Mouse (Mus musculus) midbrain, embryonic 11.5 days (tissue): Measurements from ENCODE around the gene Pten. TPM values are rescaled to one million over a fixed set of nuclear protein-coding genes. Genes with fewer than 3 reads are reported as not detected.
A peak's percentile ranks its signal among the peaks of the same experiment; 100 is the strongest.
"Not testable (repeated sequence)": the region's sequence is repeated elsewhere in the genome, so short reads cannot be mapped to it uniquely, and the experiment has no call there.

Source experiments
- ATAC-seq: fragments of 200-750 bp; cut with Nextera tagmentation; 2 replicates; pipeline ENCODE4 v1.8.0; 2017; ENCODE audit warnings: moderate TSS enrichment, moderate library complexity; ENCODE audit not compliant: low FRiP score
- DNase-seq: peaks from one replicate; pipeline ENCODE4 v3.0.0; 2015; ENCODE audit warnings: low spot score; ENCODE audit errors: missing footprints
- H3K27ac ChIP-seq: fragments of 300-500 bp; sonication (generic); 2 replicates; pipeline ENCODE4 v1.5.1; 2014; ENCODE audit warnings: low read depth, low read length
- H3K27me3 ChIP-seq: fragments of 300-500 bp; sonication (generic); 2 replicates; pipeline ENCODE4 v1.6.1; 2014; ENCODE audit warnings: mild to moderate bottlenecking, low read length, moderate library complexity, mixed read lengths; ENCODE audit not compliant: control insufficient read depth, insufficient read depth
- H3K36me3 ChIP-seq: fragments of 300-500 bp; sonication (generic); 2 replicates; pipeline ENCODE4 v1.6.1; 2014; ENCODE audit warnings: mild to moderate bottlenecking, low read length, moderate library complexity, mixed read lengths; ENCODE audit not compliant: control insufficient read depth, insufficient read depth
- H3K4me1 ChIP-seq: fragments of 300-500 bp; sonication (generic); 2 replicates; pipeline ENCODE4 v1.6.1; 2014; ENCODE audit warnings: low read length; ENCODE audit not compliant: control insufficient read depth, insufficient read depth
- H3K4me2 ChIP-seq: fragments of 300-500 bp; sonication (generic); 2 replicates; pipeline ENCODE4 v1.6.1; 2014; ENCODE audit warnings: mild to moderate bottlenecking, moderate library complexity
- H3K4me3 ChIP-seq: fragments of 300-500 bp; sonication (generic); 2 replicates; pipeline ENCODE4 v1.5.1; 2014; ENCODE audit warnings: low read depth, low read length
- H3K9ac ChIP-seq: fragments of 300-500 bp; sonication (generic); 2 replicates; pipeline ENCODE4 v1.6.1; 2014; ENCODE audit warnings: low read length
- H3K9me3 ChIP-seq: fragments of 300-500 bp; sonication (generic); 2 replicates; pipeline ENCODE4 v1.6.1; 2016; ENCODE audit warnings: low read length; ENCODE audit not compliant: control insufficient read depth
- WGBS: fragments of 180-500 bp; shearing (Covaris S2); extraction: QIAGEN DNeasy Blood & Tissue Kit; methylation state at CpG from one replicate; pipeline ENCODE4 v1.1.7; 2014; 5-methylcytosine and 5-hydroxymethylcytosine counted together
- polyA plus RNA-seq: library from polyadenylated mRNA; unstranded; fragments of >200 nt; fragmentation: Nextera tagmentation; extraction: Ambion mirVana; gene quantifications from 2 replicates; pipeline ENCODE4 v1.2.1, GENCODE M21; 2014

The Pten gene
- polyA plus RNA-seq, 1 experiment from 2014 or later = 9.4 TPM

DNA sequence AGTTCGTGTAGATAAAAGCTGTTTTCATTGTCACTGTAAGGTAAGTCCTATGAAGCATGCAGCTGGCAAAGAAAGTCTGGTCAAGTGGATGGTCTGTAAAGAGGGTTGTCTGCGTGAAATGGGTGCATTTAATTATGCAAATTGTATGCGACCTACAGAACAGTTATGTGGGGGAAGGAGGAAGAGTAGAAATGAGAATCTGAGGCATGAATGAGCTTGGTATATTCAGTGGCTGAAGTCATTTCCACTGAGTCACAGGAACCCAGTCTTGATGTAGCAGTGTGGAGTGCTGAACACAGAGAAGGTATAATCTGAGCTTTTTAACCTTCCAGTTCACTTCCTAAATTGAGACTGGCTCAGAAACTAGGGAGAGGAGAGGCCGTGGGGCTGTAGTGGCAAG lies 61.5 kb downstream of the Pten start:
- Histone ChIP-seq H3K36me3 (0 out of 2 replicates have a peak, but pooled peaks cover 3% of the 10 kb centered on the region), H3K9ac (no peak overlapping the region), H3K4me2 (no peak overlapping the region), H3K27ac (no peak overlapping the region), H3K9me3 (no peaks in the 10 kb centered on the region), H3K4me1 (peaks cover 3% of the 10 kb centered on the region; the same call in 1 of the 2 replicates), H3K27me3 (no peaks in the 10 kb centered on the region), H3K4me3 (no peak overlapping the region)
- WGBS = 63% methylated on average over 4 of the region's 4 CpGs
- DNase-seq (no peak), ATAC-seq (peak; percentile 50; the same call in 1 of the 2 replicates)

DNA sequence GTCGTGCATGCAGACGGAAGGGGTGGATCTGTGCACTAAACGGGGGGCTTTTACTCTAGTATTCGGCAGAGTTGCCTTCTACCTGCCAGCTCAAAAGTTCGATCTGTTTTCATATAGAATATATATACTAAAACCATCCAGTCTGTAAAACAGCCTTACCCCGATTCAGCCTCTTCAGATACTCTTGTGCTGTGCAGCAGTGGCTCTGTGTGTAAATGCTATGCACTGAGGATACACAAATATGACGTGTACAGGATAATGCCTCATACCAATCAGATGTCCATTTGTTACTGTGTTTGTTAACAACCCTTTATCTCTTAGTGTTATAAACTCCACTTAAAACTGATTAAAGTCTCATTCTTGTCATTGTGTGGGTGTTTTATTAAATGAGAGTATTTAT lies 65.7 kb downstream of the Pten start:
- no CpG with 5 or more reads among the region's 7 CpGs for WGBS
- not testable (repeated sequence) for ATAC-seq, H3K4me2 ChIP-seq, H3K4me3 ChIP-seq, H3K27ac ChIP-seq, DNase-seq, H3K36me3 ChIP-seq, H3K9me3 ChIP-seq, H3K9ac ChIP-seq, H3K27me3 ChIP-seq, H3K4me1 ChIP-seq

DNA sequence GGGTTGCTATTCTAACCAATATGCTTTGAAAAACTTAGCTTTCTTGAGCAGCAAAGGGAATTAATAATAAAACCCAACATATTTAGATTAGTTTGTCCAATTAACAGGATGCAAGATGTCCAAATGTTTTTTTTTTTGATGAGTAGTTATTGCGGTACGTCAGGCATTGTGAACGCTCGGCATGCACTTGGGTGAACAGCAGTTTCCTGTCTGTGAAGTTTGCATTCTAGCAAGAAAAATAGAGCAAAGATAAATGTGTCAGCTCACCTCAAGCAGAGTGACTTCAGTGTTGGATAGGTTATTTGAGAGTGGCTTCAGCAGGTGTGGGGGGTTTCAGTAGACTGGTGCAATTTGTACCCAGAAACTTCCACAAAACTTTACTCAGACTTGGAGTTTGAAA lies 69.3 kb downstream of the Pten start:
- H3K27ac ChIP-seq = no peak overlapping the region
- H3K9me3 ChIP-seq = no peaks in the 10 kb centered on the region
- no peaks in the 10 kb centered on the region for H3K36me3 ChIP-seq
- DNase-seq = no peak
- H3K4me3 ChIP-seq = no peak overlapping the region
- no peak overlapping the region for H3K4me2 ChIP-seq
- H3K4me1 ChIP-seq = no peaks in the 10 kb centered on the region
- no peaks in the 10 kb centered on the region for H3K27me3 ChIP-seq
- no peak overlapping the region for H3K9ac ChIP-seq
- no peak for ATAC-seq
- WGBS = 95% methylated on average over 4 of the region's 4 CpGs

DNA sequence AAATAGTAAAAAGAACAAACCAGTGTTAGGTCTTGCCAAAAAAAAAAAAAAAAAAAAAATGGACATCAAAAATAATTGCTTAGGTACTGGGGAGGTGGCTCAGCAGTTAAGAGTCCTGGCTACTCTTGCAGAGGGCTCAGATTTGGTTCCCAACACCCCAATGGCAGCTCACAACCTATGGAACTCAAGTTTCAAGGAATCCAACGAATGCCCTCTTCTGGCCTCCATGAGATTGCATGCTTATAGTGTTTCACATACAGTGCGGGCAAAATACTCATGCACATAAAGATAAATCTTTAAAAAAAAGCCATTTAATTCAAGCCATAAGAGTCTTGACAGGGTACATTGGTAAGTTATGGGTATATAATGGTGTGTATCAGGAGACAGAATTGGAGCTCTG lies 72.6 kb downstream of the Pten start:
- no peak overlapping the region for H3K9ac ChIP-seq
- 91% methylated on average over 2 of the region's 2 CpGs for WGBS
- H3K36me3 ChIP-seq = no peaks in the 10 kb centered on the region

DNA sequence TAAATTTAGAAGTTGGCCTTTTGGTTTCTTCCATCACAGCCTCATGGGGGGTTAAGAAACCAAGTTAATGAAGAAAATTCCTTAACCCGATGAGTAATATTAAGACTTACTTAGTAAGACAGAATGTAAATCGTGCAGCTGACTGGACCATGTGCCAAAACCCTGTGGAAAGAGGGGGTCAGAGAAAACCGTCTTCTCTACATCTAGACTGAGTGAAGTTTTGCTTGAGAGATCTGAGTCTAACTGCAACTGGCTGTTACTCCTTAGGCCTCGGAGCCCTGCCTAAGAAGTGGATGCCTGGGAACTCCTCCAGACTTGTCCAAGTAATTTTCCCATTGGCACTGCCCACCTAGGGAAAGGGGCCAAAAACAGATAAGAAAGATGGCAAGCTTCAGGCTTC lies 74.0 kb downstream of the Pten start:
- no peaks in the 10 kb centered on the region for H3K9me3 ChIP-seq
- no peak overlapping the region for H3K4me3 ChIP-seq
- H3K4me2 ChIP-seq = no peak overlapping the region
- ATAC-seq (no peak), DNase-seq (no peak)
- no peaks in the 10 kb centered on the region for H3K36me3 ChIP-seq
- no peaks in the 10 kb centered on the region for H3K4me1 ChIP-seq
- 96% methylated on average over 4 of the region's 4 CpGs for WGBS
- no peaks in the 10 kb centered on the region for H3K27me3 ChIP-seq
- H3K9ac ChIP-seq = no peak overlapping the region
- no peak overlapping the region for H3K27ac ChIP-seq

More for the DNA sequence above, 72.6 kb downstream of the Pten start:
- H3K4me1 ChIP-seq = no peaks in the 10 kb centered on the region
- no peaks in the 10 kb centered on the region for H3K27me3 ChIP-seq
- ATAC-seq = no peak
- no peak for DNase-seq
- H3K27ac ChIP-seq = no peak overlapping the region
- H3K4me3 ChIP-seq = no peak overlapping the region
- no peak overlapping the region for H3K4me2 ChIP-seq
- H3K9me3 ChIP-seq = no peaks in the 10 kb centered on the region

DNA sequence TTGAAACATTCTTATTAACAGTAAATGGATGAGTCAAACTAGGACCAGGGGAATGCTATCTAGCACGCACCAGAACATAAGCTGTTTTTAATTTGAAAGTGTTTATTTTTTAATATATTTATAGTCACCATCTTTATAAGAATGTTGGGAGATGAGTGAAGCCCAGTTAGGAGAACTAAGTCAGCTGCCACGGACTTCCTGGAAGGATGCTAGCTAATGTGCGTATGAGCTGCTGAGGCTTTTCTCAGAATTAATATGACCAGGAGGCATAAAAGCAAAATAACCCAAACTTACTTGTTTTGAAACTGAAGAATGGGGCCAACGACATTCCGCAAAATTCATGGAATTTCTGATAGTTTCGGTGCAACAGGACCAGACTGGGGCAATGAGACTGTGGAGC lies 83.2 kb downstream of the Pten start:
- H3K9me3 ChIP-seq = no peaks in the 10 kb centered on the region
- DNase-seq (no peak), ATAC-seq (no peak)
- H3K4me2 ChIP-seq = no peak overlapping the region
- no peaks in the 10 kb centered on the region for H3K4me1 ChIP-seq
- H3K27me3 ChIP-seq = no peaks in the 10 kb centered on the region
- 95% methylated on average over 6 of the region's 6 CpGs for WGBS
- no peaks in the 10 kb centered on the region for H3K36me3 ChIP-seq
- H3K4me3 ChIP-seq = no peak overlapping the region
- no peak overlapping the region for H3K27ac ChIP-seq
- H3K9ac ChIP-seq = no peak overlapping the region

DNA sequence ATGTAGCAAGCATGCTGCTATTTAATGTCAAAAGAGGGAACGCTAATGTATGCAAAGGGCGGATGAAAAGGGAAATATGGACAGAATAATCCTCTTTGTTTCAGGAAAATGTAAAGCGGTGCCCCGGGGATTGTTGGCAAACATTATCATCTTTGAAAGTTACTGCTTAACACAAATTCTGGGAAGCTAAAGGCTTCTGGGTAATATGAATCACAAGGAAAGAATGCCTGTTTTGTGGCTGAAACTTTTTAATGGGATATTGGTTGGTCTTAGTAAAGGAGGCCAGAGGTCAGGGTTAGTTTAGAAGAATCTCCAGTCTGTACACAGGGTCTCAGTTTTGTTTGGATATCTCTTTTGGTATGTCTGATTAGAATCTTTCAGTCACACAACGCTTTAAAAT lies 87.2 kb downstream of the Pten start:
- H3K4me3 ChIP-seq = no peak overlapping the region
- 79% methylated on average over 5 of the region's 5 CpGs for WGBS
- ATAC-seq (no peak), DNase-seq (no peak)
- H3K27me3 ChIP-seq = no peaks in the 10 kb centered on the region
- H3K9me3 ChIP-seq = no peaks in the 10 kb centered on the region
- no peak overlapping the region for H3K4me2 ChIP-seq
- H3K27ac ChIP-seq = no peak overlapping the region
- no peak overlapping the region for H3K9ac ChIP-seq
- H3K4me1 ChIP-seq = no peaks in the 10 kb centered on the region
- H3K36me3 ChIP-seq = no peaks in the 10 kb centered on the region

DNA sequence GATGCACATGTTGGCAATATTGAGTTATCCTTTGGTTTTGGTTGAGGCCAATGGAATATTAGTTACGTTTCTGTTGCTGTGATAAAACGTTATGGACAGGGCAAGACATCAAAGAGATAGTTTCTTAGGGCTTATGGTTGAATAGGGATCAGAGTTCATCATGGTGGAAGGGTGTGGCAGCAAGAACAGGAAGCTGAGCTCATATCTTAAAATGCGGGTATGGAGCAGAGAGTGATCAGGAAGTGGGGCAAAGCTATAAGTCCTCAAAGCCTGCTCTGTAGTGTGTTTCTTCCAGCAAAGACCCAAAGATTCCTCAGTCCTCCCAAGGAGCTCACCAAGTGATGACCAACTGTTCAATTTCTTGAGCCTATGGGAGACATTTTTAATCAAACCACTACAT lies 90.7 kb downstream of the Pten start:
- ATAC-seq (no peak), DNase-seq (no peak)
- WGBS = 91% methylated on average over 3 of the region's 3 CpGs
- Histone ChIP-seq H3K9ac (no peak overlapping the region), H3K9me3 (no peaks in the 10 kb centered on the region), H3K4me2 (no peak overlapping the region), H3K4me3 (no peak overlapping the region), H3K4me1 (no peaks in the 10 kb centered on the region), H3K27ac (no peak overlapping the region), H3K36me3 (no peaks in the 10 kb centered on the region), H3K27me3 (no peaks in the 10 kb centered on the region)

DNA sequence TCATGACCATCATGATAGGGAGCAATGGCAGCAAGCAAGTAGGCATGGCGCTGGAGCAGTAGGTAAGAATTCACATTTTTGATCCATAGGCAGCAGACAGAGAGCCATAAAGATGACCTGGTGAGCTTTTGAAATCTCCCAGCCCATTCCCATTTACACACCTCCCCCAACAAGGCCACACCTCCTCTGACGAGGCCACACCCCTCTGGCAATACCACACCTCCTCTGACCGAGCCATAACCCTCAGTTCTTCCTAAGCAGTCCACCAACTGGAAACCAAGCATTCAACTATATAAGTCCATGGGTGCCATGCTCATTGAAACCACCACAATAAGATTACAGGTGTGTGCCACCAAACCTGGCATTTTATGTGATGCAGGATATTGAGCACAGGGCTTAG lies 95.0 kb downstream of the Pten start:
- Histone ChIP-seq H3K27me3 (no peaks in the 10 kb centered on the region), H3K9ac (no peak overlapping the region), H3K36me3 (no peaks in the 10 kb centered on the region), H3K4me1 (no peaks in the 10 kb centered on the region), H3K27ac (no peak overlapping the region), H3K4me3 (no peak overlapping the region), H3K4me2 (no peak overlapping the region), H3K9me3 (no peaks in the 10 kb centered on the region)
- 75% methylated on average over 3 of the region's 3 CpGs for WGBS
- ATAC-seq = no peak
- DNase-seq = no peak
